Mouse (Mus musculus) ovary, adult 2 months (tissue): ENCODE results near the gene Arap2. TPM values are rescaled to one million over a fixed set of nuclear protein-coding genes. Genes with fewer than 3 reads are reported as not detected.

Experiments used
- polyA plus RNA-seq: library from polyadenylated mRNA; depleted of rRNA; stranded (reverse); fragments of >200 nt; gene quantifications from 2 replicates; pipeline ENCODE4 v1.2.3, GENCODE M21; 2012; rRNA removed

Arap2 gene
- 1.5 and 1.7 TPM in 2 replicates for polyA plus RNA-seq

DNA sequence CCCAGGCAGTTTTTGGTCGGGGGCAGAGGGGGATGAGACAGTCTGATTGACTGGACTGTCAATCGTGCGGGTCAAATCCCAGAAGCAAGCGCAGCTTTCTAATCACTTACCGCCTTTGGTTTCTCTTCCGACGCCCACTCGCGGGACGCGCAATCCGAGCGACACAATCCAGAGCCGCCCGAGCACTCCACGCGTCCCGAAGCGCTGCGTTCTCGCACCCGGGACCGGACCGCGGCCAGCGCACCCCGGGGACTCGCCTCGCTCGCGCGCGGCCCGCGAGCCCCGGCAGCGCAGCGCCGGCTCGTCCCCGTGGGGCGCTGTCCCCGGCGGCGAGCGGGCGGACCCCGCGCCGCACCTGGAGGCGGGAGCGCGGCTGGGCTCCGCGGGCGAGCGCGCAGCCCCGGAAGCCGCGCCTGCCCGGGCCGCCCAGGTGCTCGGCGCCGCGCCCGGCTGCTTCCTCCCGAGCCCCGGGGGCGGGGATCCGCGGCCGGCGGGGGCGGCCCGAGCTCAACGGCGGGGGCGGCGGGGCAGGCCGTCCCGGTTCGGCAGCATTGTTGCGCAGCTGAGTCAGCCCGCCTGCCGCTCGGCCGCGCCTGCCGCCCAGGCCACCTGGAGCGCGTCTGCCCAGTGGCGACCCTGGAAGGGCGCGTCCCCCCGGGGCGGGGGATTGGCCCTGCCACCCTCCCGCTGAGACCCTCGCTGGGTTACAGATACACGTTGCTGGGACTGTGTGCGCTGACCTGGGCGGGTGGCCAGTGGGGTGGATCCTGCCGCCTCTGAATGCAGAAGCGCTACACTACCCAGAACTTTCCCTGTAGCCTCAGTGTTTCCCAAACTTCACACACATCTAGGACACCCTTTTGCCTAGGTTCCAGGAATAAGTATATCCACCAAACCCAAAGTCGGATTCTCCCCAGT, at the start of gene Arap2:
Gene Arap2 (minus strand): TSS at position 376 of the 918 bp plus-strand sequence.

DNA sequence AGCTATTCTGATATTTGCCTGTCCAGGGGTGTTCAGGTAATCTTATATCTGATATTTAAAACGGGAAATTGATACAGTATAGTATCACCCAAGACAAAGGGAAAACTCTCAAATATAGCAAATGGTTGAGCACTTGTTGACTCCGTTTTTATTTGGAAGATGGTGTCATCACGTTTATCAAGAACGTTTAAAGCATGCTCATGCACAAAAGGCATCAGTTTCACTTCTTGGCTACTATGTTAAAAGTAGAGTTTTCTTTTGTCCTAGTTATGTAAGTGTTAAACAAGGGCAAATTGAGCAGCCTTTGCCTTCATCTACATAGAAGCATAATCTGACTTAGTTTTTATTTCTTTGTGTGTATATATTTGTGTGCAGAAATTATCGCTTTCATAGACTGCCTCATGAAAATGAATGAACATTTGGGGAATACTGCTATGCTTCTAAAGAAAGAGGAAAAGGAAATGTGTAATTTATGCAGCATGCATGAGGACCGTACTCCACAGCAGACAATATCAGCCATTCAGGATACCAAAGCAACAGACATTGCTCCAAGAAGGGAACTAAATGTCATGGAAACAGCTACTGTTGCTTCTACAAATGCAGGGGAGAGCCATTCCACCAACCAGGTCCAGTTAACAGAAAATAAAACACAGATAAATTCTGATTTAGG, 47.6 kb upstream of the Arap2 start, which contains the start of gene Dthd1:
Gene Dthd1 (plus strand): TSS at position 422 of the 670 bp plus-strand sequence.

Other genes starting within 250 kb of the Arap2 start
- gene Dthd1, start 47.7 kb upstream of the Arap2 start, polyA plus RNA-seq, result 0.17 TPM in 1 of 2 replicates, not detected in the other